Mouse (Mus musculus) kidney, postnatal 0 days (tissue): ENCODE measurements around the gene Srxn1. TPM values are rescaled to one million over a fixed set of nuclear protein-coding genes. Genes with fewer than 3 reads are reported as not detected.
A peak's percentile ranks its signal among the peaks of the same experiment; 100 is the strongest.
"Not testable (repeated sequence)": the region's sequence is repeated elsewhere in the genome, so short reads cannot be mapped to it uniquely, and the experiment has no call there.

Source experiments
- ATAC-seq: fragments of 200-750 bp; cut with Nextera tagmentation; replicated peaks from 2 replicates; pipeline ENCODE4 v1.8.0; 2017; ENCODE audit warnings: low read depth, moderate number of reproducible peaks, moderate TSS enrichment, moderate library complexity; ENCODE audit not compliant: low FRiP score
- DNase-seq: peaks from one replicate; pipeline ENCODE4 v3.0.0-alpha.2; 2016; ENCODE audit warnings: low spot score
- H3K27ac ChIP-seq: fragments of 300-500 bp; sonication (generic); 2 replicates; pipeline ENCODE4 v1.5.1; 2014; ENCODE audit warnings: mild to moderate bottlenecking
- H3K27me3 ChIP-seq: fragments of 300-500 bp; sonication (generic); 2 replicates; pipeline ENCODE4 v1.6.1; 2014; ENCODE audit warnings: low read length, mixed read lengths; ENCODE audit not compliant: insufficient read depth
- H3K36me3 ChIP-seq: fragments of 300-500 bp; sonication (generic); 2 replicates; pipeline ENCODE4 v1.6.1; 2014; ENCODE audit warnings: low read length, mixed read lengths; ENCODE audit not compliant: insufficient read depth
- H3K4me1 ChIP-seq: fragments of 300-500 bp; sonication (generic); replicated peaks from 2 replicates; pipeline ENCODE4 v1.6.1; 2014; ENCODE audit warnings: antibody characterized with exemption, low read length, mixed read lengths; ENCODE audit not compliant: insufficient read depth
- H3K4me2 ChIP-seq: fragments of 300-500 bp; sonication (generic); 2 replicates; pipeline ENCODE4 v1.6.1; 2014; ENCODE audit warnings: mild to moderate bottlenecking, low read length, moderate library complexity, mixed read lengths
- H3K4me3 ChIP-seq: fragments of 300-500 bp; sonication (generic); replicated peaks from 2 replicates; pipeline ENCODE4 v1.5.1; 2014; ENCODE audit warnings: low read depth, low read length
- H3K9ac ChIP-seq: fragments of 300-500 bp; sonication (generic); 2 replicates; pipeline ENCODE4 v1.6.1; 2014; ENCODE audit warnings: low read depth, low read length
- H3K9me3 ChIP-seq: fragments of 300-500 bp; sonication (generic); replicated peaks from 2 replicates; pipeline ENCODE4 v1.6.1; 2016; ENCODE audit warnings: low read length, inconsistent platforms, mixed read lengths
- CTCF ChIP-seq: IDR thresholded peaks from 2 replicates; pipeline ENCODE4 v1.5.1; 2016; ENCODE audit warnings: antibody characterized with exemption, low read depth, mild to moderate bottlenecking, moderate library complexity
- WGBS: fragments of 180-500 bp; shearing (Covaris S2); extraction: QIAGEN DNeasy Blood & Tissue Kit; methylation state at CpG from one replicate; pipeline ENCODE4 v1.1.7; 2014; 5-methylcytosine and 5-hydroxymethylcytosine counted together
- polyA plus RNA-seq: library from polyadenylated mRNA; unstranded; fragments of >200 nt; fragmentation: Nextera tagmentation; extraction: Ambion mirVana; gene quantifications from 2 replicates; pipeline ENCODE4 v1.2.1, GENCODE M21; 2015

Srxn1 gene
- 19.7 and 20.3 TPM in 2 replicates for polyA plus RNA-seq

DNA sequence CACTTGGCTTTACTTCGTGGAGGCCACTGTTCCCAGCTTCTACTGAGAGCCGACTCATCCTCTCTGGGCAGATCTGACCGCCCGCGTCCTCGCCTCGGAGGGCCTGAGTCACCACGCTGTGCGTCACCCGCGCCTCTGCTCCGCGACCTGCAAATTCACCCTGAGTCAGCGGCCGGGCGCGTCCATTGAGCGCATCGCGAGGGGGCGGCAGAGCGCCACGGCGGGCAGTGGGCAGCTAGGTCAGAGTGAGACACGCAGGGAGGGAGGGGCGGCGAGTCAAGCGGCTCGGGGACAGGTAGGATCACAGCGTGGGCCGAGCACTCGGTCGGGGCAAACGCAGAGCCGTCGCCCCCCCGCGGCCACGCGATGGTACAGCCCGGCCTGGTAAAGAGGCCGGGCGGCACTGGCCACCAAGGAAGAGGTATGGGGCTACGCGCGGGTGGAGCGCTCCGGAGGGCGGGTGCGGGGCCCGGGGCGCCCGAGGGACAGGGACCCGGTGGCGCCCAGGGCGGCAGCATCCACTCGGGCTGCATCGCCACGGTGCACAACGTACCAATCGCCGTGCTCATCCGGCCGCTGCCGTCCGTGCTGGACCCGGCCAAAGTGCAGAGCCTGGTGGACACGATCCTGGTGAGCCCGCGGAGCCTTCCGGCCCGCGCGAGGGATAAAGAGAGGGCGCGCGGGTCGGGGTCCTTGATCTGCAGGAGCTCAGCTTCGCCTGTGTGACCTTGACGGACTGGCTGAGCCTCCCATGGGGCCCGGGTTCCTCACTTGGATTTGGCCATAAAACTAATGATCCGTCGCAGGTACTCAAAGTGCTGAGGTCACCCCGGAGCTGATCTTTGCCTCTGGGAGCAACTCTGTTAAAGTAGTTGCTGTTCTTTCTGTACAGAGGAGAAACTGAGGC lies at the start of gene Srxn1:
TSS of gene Srxn1 (plus strand) at position 199 of the 907 bp plus-strand sequence.
- peak; percentile 88 for DNase-seq
- H3K9ac ChIP-seq: peak within 1 kb of the TSS; percentile 77
- WGBS: under 1% methylated on average over 79 of the region's 84 CpGs
- H3K4me1 ChIP-seq: no peaks in the 10 kb centered on the region
- peak within 1 kb of the TSS; percentile 49 for H3K4me3 ChIP-seq
- TF ChIP-seq CTCF: peak; percentile 67
- peak within 1 kb of the TSS; percentile 85 for H3K27ac ChIP-seq
- no peaks in the 10 kb centered on the region for H3K27me3 ChIP-seq
- H3K36me3 ChIP-seq: no peaks in the 10 kb centered on the region
- peak; percentile 94 for ATAC-seq
- H3K9me3 ChIP-seq: no peaks in the 10 kb centered on the region
- H3K4me2 ChIP-seq: peak within 1 kb of the TSS; percentile 76

DNA sequence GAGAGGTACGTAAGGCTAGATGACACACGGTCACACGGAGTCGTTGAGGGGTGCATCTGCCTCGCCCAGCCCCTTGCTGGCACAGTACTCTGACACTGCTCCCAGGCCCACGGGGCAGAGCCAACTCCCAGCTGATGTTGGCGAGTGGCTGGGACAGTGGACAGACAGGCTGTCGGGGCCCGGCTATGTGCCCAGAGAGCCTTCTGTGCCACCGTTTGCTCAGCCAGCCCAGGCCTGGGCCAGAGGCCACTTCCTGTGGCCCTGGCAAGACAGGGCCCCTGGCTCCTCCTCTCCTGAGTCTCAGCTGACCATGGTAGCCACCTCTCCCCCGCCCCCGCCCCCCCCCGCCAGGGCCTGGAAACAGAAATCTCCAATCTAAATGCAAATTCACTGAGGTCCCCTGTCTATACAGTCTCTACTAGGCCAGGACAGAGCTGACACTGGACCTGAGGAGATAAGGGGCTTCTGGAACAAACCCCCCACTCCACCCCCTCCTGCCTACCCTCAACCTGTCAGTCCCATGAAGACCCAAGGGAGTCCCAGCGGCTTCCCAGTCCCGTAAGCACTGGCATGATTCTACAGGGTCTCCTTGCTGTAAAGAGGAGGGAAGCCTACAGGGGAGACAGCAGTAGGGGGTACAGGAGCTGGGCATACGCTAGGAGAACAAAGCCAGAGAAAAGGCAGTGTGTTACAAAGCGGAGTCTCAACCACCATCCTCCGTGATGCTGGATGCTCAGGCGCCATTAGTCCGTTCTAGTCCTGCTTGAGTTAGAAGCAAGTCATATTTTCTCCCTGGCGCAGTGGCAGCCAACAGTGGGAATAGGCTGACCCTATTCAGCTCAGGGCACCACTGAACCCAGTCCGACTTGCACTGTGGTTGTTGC lies 48.7 kb upstream of the Srxn1 start:
- ATAC-seq (no peak), DNase-seq (no peak)
- Histone ChIP-seq H3K4me1 (no peaks in the 10 kb centered on the region), H3K27me3 (peaks cover 7% of the 10 kb centered on the region; the same call in 1 of the 2 replicates), H3K4me2 (no peak overlapping the region), H3K4me3 (no peak overlapping the region), H3K9me3 (no peaks in the 10 kb centered on the region), H3K36me3 (no peaks in the 10 kb centered on the region), H3K9ac (no peak overlapping the region), H3K27ac (no peak overlapping the region)
- TF ChIP-seq CTCF: no peak
- 68% methylated on average over 22 of the region's 22 CpGs for WGBS

DNA sequence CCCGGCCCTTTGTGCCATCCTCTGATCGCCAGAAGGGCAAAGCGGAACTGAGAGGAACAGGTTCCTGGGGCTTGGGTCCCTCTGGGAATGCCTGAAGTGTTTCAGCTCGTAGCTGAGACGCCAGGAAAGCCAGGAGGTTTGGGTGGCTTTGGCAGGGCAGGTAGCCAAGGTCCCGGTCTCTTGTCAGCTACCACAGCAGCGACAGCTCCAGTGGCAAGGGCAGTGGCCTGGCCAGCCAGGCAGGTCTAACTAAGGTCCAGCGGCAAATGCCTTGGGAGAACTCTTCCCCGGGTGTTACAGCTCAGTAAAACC lies 48.1 kb upstream of the Srxn1 start:
- DNase-seq: no peak
- H3K4me2 ChIP-seq: no peak overlapping the region

DNA sequence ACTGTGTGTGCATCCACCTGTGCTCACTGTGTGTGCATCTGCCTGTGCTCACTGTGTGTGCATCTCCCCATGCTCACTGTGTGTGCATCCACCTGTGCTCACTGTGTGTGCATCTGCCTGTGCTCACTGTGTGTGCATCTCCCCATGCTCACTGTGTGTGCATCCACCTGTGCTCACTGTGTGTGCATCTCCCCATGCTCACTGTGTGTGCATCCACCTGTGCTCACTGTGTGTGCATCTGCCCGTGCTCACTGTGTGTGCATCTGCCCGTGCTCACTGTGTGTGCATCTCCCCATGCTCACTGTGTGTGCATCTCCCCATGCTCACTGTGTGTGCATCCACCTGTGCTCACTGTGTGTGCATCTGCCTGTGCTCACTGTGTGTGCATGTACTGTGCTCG lies 42.5 kb upstream of the Srxn1 start:
- not testable (repeated sequence) for H3K36me3 ChIP-seq, H3K4me2 ChIP-seq, H3K27ac ChIP-seq, H3K9ac ChIP-seq, H3K27me3 ChIP-seq, H3K9me3 ChIP-seq, ATAC-seq, H3K4me3 ChIP-seq, DNase-seq, H3K4me1 ChIP-seq
- 87% methylated on average over 3 of the region's 3 CpGs for WGBS

More for the DNA sequence above, 48.1 kb upstream of the Srxn1 start:
- Histone ChIP-seq H3K36me3 (no peaks in the 10 kb centered on the region), H3K4me1 (no peaks in the 10 kb centered on the region), H3K4me3 (no peak overlapping the region), H3K9me3 (no peaks in the 10 kb centered on the region), H3K9ac (no peak overlapping the region), H3K27me3 (peaks cover 1% of the 10 kb centered on the region; the same call in 1 of the 2 replicates), H3K27ac (no peak overlapping the region)
- 75% methylated on average over 9 of the region's 9 CpGs for WGBS
- no peak for ATAC-seq
- no peak for TF ChIP-seq CTCF

DNA sequence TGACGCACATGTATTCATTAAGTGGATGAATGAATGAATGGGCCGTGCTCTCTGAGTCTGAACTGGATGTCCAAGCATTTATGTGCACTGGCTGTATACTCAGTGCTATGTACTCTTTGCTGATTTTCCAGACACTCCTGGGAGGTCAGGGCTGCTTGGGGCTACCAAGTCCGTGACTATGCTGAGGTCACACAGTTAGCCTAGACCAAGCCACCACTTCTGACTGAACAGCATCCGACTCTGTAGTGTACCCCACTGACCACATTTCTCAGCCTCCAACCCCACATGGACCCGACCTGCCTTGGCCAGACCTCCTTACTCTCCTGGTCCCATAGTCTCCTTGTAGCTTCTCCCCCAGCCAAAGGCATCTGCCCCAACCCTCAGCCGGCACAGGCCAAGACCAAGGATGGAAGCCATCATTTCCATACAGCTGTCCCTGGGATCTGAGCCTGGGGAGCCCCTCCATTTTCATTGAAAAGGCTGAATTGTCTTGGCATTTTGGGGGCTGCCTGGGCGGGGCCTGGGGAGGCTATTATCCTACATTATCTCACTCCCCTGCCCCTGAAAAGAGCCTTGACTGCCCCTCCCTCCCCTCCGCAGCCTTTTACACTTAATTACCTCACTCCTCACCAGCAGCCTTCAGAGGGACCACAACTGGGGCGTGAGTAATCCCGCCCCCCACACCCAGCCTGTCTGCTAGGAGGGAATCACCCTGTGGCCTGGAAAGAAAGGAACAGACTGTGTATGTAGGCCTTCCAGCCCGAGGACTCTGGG lies 36.5 kb upstream of the Srxn1 start:
- 48% methylated on average over 11 of the region's 11 CpGs for WGBS
- H3K4me3 ChIP-seq: no peak overlapping the region
- ATAC-seq: no peak

DNA sequence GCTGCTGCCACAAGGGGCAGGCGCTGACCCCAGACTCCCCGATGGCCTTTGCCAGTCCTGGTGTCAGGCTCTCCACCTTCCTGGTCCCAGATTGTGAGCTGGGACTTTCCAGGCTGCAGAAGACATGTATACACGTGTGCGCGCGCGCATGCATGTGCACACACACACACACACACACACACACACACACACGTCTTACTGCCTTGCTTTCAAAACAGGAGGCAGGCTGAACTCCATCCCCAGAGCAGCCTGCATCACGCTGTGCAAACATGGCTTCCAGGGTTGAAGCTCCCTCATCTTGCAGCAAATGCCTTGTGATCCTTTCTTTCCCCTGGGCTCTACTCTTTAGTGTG lies 35.9 kb upstream of the Srxn1 start:
- Histone ChIP-seq H3K9me3 (no peaks in the 10 kb centered on the region), H3K4me1 (no peaks in the 10 kb centered on the region), H3K4me3 (no peak overlapping the region), H3K36me3 (no peaks in the 10 kb centered on the region), H3K27me3 (0 out of 2 replicates have a peak, but pooled peaks cover 1% of the 10 kb centered on the region), H3K27ac (no peak overlapping the region), H3K4me2 (no peak overlapping the region), H3K9ac (no peak overlapping the region)
- WGBS: 62% methylated on average over 9 of the region's 9 CpGs
- DNase-seq (no peak), ATAC-seq (no peak)
- no peak for TF ChIP-seq CTCF

More for the DNA sequence above, 36.5 kb upstream of the Srxn1 start:
- no peak for TF ChIP-seq CTCF
- H3K9me3 ChIP-seq: no peaks in the 10 kb centered on the region
- H3K27ac ChIP-seq: no peak overlapping the region
- no peaks in the 10 kb centered on the region for H3K36me3 ChIP-seq
- no peak overlapping the region for H3K4me2 ChIP-seq
- no peaks in the 10 kb centered on the region for H3K27me3 ChIP-seq
- H3K4me1 ChIP-seq: no peaks in the 10 kb centered on the region
- DNase-seq: no peak
- no peak overlapping the region for H3K9ac ChIP-seq
